7 mouse cellular contexts compared by ENCODE assay signal in genomic region chr19:5510031-5511026, GRCm38 (mm10). TPM values are rescaled to one million over a fixed set of nuclear protein-coding genes. Genes with fewer than 3 reads are reported as not detected.
DNase-seq lines count a peak whose midpoint lies in the region; ATAC-seq lines count a peak whose summit lies in the region.

Snx32 (minus strand) TSS chr19:5510538.

- WGBS in intestine, embryonic 14.5 days, result 3% methylated on average over 47 of the region's 47 CpGs
- WGBS in midbrain, embryonic 10.5 days, result 3% methylated on average over 47 of the region's 47 CpGs

- H3K27ac ChIP-seq in intestine, embryonic 14.5 days (ENCODE audit: low read depth), result 0 out of 2 replicates have a peak within 1 kb of the TSS, but pooled peaks have one; percentile 11
- H3K27ac ChIP-seq in midbrain, embryonic 10.5 days (replicated peaks), result peak within 1 kb of the TSS; percentile 87

- intact Hi-C loops in left cerebral cortex, postnatal 25 days (cut with DNase I), result loop anchor here (2.0 kb wide), 1 partner anchor 20 kb away; the partner anchor contains the start of gene Cfl1

- H3K27me3 ChIP-seq in intestine, embryonic 14.5 days (replicated peaks; ENCODE audit: control insufficient read depth, insufficient read depth, low read length), result no peaks in the 10 kb centered on the region
- peaks cover 7% of the 10 kb centered on the region; the same call in 1 of the 2 replicates for H3K27me3 ChIP-seq in midbrain, embryonic 10.5 days (ENCODE audit: low read depth, poor library complexity, severe bottlenecking)

- peak within 1 kb of the TSS; percentile 48 for H3K4me3 ChIP-seq in intestine, embryonic 14.5 days (ENCODE audit: low read depth, low read length)
- H3K4me3 ChIP-seq in midbrain, embryonic 10.5 days, result peak within 1 kb of the TSS; percentile 60

- H3K36me3 ChIP-seq in intestine, embryonic 14.5 days (ENCODE audit: control insufficient read depth, insufficient read depth, low read length), result no peaks in the 10 kb centered on the region
- H3K36me3 ChIP-seq in midbrain, embryonic 10.5 days, result no peaks in the 10 kb centered on the region

- H3K9ac ChIP-seq in intestine, embryonic 14.5 days (ENCODE audit: low read length), result peak within 1 kb of the TSS; percentile 58

- no peaks in the 10 kb centered on the region for H3K9me3 ChIP-seq in intestine, embryonic 14.5 days (ENCODE audit: control insufficient read depth, low read length)
- peaks cover 11% of the 10 kb centered on the region; the same call in 1 of the 2 replicates for H3K9me3 ChIP-seq in midbrain, embryonic 10.5 days (replicated peaks)

- peaks cover 14% of the 10 kb centered on the region for H3K4me1 ChIP-seq in intestine, embryonic 14.5 days (replicated peaks; ENCODE audit: control insufficient read depth, insufficient read depth, low read length)
- peaks cover 22% of the 10 kb centered on the region for H3K4me1 ChIP-seq in midbrain, embryonic 10.5 days

- DNase-seq in adrenal gland, adult 18-20 months (ENCODE audit: low spot score in 2 of 2), result peak; percentile 94 to 96
- DNase-seq in embryo, embryonic 11 days, result peak; percentile 97
- DNase-seq in gastrocnemius, postnatal 25 days, result peak; percentile 98
- peak; percentile 90 for DNase-seq in intestine, embryonic 14.5 days (ENCODE audit: low spot score)
- DNase-seq in left cerebral cortex, postnatal 25 days (ENCODE audit: low spot score in 2 of 2), result peak; percentile 100
- peak; percentile 94 for DNase-seq in midbrain, embryonic 10.5 days (ENCODE audit: low spot score)
- DNase-seq in right cerebral cortex, postnatal 4 days, result peak; percentile 96

- peak within 1 kb of the TSS; percentile 86 for H3K4me2 ChIP-seq in intestine, embryonic 14.5 days (ENCODE audit: low read length)

- ATAC-seq in intestine, embryonic 14.5 days (replicated peaks; ENCODE audit: low FRiP score, low TSS enrichment, low read depth), result peak; percentile 98

RNA-seq across cellular contexts. Expression of gene Snx32, which starts in this region (rescaled TPM):
- total RNA-seq in adrenal gland, adult 18-20 months (2021), result 10 to 100 TPM; 12.3 to 12.4 TPM
- 1 to 10 TPM; 6.9 to 7.5 TPM for total RNA-seq in gastrocnemius, postnatal 25 days (2021)
- 9.4 and 10.8 TPM in 2 replicates for polyA plus RNA-seq in intestine, embryonic 14.5 days (2014; fragmentation: Nextera tagmentation; extraction: Ambion mirVana)
- 10 to 100 TPM; 80.4 to 81.0 TPM for total RNA-seq in left cerebral cortex, postnatal 25 days (2021)
- 9.6 and 15.3 TPM in 2 replicates for polyA plus RNA-seq in midbrain, embryonic 10.5 days (2016; fragmentation: Nextera tagmentation; extraction: Ambion mirVana)

Comparison
In these comparisons a context has a peak if more than half of its experiments do, and no peak if none do; other contexts are left out.
1. Peak in every context shown above with its lines: DNase-seq, ATAC-seq, H3K4me3 ChIP-seq and H3K27ac ChIP-seq.
2. RNA of gene Snx32 (total RNA-seq): 80.4 to 81.0 TPM in left cerebral cortex, postnatal 25 days; 12.3 to 12.4 TPM in adrenal gland, adult 18-20 months and 6.9 to 7.5 TPM in gastrocnemius, postnatal 25 days; every median in the first group is over 4 times any median in the second.